Mouse (Mus musculus): ENCODE data around the gene Mmp28.

DNA sequence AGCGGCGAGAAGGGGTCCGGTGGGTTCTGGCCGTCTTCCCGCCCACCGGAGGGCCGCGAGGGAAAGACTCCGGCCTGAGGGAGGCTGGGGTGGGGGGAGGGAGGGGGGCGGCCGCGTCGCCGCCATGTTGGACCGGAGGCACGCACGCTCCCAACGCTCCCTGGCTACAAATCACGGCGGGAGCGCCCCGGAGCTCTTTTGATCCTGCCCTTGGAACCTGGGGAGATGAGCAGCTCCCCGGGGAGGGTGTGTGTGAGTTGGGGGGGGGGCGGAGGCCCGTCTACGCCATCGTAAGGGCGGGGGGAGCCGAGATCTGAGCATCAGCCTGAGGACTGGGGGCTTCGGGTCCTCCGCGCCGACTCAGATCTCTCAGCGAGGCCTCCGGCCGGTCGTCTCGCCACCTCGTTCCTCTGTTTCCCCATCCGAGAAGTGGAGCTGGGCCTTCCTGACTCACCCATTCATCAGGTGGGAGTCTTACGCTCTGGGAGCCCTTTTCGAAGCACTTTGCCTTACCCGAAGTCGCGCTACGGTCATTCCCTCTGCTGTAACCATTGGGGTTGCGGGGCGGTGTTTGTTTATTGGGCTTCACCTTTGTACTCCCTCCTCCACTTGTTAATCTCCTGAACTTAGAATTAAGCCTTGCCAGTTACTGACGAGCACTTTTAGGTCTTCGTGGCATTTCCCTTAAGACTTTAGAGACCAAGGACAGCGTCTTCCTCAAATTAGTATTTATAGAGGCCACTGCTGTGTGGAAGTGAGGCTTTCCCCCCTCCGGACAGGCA lies 10.6 kb upstream of the Mmp28 start:
- TF ChIP-seq CTCF (IDR thresholded peaks at IDR 0.05; ENCODE audit: borderline replicate concordance, insufficient read depth, low read length) (no peak), POLR2A (IDR thresholded peaks at IDR 0.05; ENCODE audit: low read depth, low read length) (no peak)

Data from embryonic fibroblast, embryonic 13.5 days (primary cell).